Mouse (Mus musculus) telencephalon, adult 2 months (tissue): ENCODE measurements around the gene Csrnp3.

Experiments used
- DNase-seq: peaks from one replicate; pipeline ENCODE4 v3.0.0-alpha.2; 2011; ENCODE audit warnings: low read depth, low spot score

Csrnp3 gene

GRCm38 (mm10) chr2:65870919-65871582 lies 25.5 kb downstream of the Csrnp3 start:
- DNase-seq = no peak

DNA sequence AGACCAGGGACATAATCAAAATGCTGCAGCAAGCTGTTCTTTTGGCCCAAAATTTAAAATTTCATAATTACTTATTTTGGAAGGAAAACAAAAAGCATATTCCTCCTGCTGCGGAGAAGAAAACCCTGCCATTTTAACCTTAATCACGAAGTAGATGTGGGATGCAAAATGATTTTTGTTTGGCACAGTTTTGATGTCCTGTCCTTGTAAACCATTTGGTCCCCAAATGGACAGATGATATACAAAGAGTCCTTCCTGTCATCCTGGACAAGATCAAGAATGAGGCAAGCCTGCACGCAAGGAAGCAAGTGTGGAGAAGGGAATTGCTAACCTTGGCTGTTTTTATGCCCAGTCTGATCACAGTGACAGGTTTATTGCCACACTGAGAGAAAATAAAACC lies 46.0 kb downstream of the Csrnp3 start:
- no peak for DNase-seq

- no peak for DNase-seq
Measured at GRCm38 (mm10) chr2:65893241-65893640, 47.7 kb downstream of the Csrnp3 start.

DNA sequence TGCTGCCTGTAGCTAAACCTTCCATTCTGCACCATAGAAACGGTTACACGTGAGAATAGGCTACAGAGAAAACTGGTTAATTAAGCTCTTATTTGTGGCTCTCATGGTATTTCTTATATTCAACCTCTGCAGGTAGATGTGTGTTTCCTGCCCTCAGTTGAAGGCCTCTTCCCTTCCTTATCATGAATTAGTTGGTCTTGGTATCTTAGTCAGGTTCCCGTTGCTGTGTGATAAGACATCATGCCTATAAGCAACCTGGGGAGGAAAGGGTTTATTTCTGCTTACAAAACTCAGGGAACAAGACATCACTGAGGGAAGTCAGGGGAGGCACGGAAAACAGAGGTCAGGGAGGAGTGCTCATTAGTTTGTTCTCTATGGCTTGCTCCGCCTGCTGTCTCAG lies 48.7 kb downstream of the Csrnp3 start:
- DNase-seq = no peak

- DNase-seq = no peak
Measured at GRCm38 (mm10) chr2:65896542-65896941, 51.0 kb downstream of the Csrnp3 start.

DNA sequence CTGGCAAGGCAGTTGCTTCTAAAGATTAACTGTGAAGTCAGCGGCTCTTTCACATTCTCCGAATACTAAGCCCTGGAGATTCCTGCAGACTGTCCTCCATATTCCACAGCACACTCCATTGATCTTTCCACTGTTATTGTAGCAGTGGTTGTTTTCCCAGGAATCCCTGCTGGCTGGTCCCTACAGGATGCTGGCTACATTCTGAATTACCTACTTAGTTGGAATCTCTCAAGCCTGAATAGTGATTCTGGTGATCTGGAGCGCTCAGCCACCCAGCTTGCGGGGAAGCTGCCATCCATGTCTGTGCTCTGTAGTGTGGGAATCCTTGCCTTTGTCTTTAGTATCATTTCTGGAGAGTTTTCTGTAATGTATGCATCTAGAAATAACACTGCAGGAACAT lies 51.5 kb downstream of the Csrnp3 start:
- DNase-seq = no peak

GRCm38 (mm10) chr2:65899478-65899877 lies 53.9 kb downstream of the Csrnp3 start:
- no peak for DNase-seq

DNA sequence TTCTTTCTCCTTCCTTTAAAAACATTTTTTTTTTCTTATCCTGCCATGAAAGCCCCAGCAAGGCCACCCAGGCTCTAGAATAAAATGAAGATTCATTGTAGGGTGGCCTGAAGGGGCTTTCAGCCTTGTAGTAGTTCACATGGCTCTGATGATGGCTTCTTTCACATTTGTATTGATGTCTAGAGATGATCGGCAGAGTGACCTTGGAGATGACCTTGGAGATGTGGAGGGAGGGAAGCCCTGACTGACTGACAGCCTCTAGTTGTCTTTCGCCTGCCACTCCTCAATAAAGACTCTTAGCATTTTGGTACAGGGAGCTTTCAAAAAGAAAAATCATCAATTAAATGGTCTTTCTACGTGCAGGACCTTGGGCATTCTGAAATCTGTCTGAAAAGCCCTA lies 63.0 kb downstream of the Csrnp3 start:
- DNase-seq = no peak

GRCm38 (mm10) chr2:65909724-65910521 lies 64.4 kb downstream of the Csrnp3 start:
- no peak for DNase-seq

DNA sequence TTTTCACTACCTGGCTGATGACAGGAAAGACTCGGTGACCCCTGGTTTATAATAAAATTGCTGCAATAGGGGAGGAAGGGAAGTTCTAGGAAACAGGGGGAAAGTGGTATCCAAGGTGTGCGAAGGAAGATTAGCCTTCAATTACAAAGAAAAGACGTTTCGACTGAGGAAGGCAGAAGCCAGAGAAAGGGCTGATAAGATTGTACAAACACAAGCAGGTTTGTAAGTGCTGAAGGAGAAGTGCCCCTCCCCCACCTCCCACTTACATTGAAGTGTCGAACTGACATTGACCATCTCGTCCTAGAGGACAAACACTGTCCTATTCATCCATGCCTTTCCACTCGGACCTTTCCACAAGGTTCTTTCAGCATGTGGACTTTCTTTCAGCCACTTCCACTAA lies 70.4 kb downstream of the Csrnp3 start:
- DNase-seq = no peak

- DNase-seq = no peak
Measured at GRCm38 (mm10) chr2:65920651-65921412, 75.3 kb downstream of the Csrnp3 start.

- DNase-seq = no peak
Measured at GRCm38 (mm10) chr2:65925363-65925941, 79.9 kb downstream of the Csrnp3 start.

DNA sequence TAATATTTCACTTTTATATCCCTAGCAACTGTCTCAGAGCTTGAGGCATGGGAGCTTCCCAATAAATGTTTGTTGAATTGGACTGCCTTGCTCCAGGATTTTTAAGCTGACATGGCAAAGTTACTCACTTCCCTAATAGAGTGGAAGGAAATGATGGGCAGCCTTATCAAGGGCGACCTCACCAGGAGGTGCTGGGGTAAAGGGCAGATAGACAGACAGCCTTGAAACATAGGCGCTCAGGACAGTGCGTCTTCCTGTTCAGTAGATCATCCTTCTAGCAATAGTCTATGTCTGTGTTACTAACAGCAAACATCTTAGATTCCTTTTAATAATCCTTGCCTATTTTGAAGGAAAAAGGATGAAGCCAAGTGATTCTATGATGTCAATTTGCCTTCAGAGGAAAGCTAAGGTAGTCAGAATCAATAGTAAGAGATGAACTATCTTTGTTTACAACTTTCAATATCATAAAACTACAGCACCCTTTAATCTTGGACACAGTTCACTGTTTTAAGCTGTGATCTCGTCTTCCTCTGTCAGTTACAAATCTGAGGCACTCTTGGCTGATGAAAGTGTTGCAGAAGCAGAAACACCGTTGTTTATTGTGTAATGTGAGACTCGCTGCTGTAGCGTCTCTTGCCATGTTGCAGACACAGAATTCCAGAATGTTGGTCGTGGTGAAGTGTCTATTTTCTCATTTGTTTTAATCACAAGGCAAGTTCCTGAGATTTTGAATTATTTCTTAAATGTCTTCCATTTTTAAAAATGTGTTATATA lies 81.6 kb downstream of the Csrnp3 start:
- DNase-seq = no peak

DNA sequence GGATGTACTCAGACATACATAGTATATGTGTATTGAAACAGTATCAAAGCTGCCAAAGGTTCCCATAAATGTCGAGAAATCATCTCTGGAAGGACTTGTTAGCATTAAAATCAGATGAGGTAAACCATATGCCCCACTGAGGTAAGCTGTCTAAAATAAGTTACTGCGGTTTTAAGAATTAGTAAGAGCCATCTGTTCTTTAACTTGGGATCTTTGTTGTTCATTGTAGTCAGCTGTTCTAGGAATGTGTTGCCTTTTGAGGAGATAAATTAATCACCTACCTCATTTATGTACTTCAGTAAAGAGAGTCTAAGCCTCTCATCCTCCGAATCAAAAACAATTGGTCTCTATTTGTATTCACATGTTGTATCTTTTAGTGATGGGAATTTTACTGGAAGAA lies 83.7 kb downstream of the Csrnp3 start:
- DNase-seq = no peak

DNA sequence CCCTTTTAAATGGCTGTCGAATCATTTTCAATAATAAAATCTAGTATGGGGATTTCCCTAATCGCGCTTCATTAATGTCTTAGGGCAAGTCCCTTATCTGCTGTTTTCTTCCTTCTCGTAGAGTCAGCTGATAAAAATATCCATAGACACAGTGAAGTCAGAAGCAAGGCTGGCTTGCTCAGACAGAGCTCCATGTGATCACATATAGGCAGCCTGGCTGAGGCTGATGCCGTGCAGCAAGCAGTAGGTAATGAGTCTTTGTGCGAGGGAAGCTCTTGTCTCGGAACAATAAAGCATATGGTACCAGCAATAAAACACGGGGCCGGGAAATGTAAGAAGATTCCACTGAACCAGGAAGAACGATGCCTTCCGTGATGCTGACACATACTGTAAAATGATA lies 84.4 kb downstream of the Csrnp3 start:
- peak; percentile 73 for DNase-seq

DNA sequence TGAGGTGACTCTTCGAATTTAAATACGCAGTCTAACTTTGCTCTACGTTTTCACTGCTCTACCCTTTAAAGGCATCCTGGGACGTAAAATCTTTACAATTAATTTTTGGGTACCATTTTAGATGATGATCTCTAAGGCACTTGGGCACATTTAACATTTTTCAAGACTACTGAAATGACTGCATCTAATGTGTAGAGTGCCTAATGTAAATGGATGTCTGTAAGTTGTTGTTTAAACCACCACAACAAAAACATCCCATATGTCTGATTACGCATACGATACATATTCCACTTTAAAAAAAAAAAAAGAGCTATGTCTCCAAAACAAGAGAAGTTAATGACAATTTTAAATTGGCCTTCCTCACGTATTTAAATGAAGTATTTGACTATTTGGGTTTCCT lies 85.7 kb downstream of the Csrnp3 start:
- DNase-seq = no peak

DNA sequence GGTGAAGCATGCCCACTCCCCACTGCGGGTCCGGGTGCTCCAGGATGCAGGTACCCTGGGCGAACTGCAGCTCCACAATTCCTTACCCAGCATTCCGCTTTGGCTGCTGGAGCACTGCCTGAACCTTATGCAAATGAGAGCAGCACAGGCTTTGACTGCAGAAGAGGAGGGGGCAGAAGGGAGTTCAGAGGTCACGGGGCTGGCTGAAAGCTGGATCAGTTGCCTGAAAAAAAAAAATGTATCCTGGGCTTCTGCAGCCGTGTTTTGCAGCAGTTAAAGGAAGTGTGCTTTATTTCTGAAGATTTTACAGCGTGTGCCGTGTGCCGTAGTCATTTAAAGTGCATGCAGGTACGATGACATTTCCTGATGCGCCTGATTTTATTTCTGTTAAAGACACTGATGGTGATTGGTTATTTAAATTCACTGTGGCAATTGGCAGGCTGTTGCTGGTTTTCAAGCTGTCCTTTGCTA lies 86.3 kb downstream of the Csrnp3 start:
- peak; percentile 77 for DNase-seq

DNA sequence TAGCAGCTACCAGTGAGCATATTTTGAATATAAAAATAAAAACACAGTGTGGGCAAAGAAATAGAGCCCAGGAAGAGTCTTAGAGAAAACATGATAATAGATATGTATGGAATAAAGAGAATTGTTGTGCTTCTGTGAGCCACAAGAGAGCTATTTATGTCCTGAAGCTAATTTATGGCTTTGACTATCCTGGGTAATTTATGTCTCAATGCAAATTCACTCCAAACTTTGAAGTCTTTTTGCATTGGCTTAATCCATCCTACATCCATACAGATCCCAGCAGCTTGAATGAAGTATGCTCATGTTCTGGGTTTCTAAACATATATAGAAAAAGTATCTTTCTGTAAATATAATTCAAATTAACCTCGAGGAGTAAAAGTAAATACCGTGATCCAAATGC lies 88.5 kb downstream of the Csrnp3 start:
- DNase-seq = no peak

GRCm38 (mm10) chr2:65938900-65939299 lies 93.3 kb downstream of the Csrnp3 start:
- DNase-seq = no peak

GRCm38 (mm10) chr2:65940351-65940750 lies 94.8 kb downstream of the Csrnp3 start:
- DNase-seq = no peak

DNA sequence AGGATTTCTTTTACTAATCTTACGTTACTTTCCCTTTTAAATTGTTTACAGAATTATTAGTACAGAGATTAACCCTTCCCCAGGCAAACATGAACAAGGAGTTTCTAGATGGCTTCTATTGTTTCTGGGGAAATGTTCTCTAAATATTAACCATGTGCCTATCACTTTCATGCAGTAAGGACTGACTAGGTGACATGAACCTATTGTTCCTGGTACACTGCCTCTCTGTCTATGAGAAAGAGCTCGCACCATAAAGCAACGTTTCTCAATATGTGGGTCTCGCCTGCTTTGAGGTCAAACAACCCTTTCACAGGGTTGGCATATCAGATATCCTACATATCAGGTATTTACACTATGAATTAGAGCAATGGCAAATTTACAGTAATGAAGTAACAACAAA lies 96.8 kb downstream of the Csrnp3 start:
- no peak for DNase-seq
